Mouse (Mus musculus) megakaryocyte progenitor cell, adult 5-6 weeks (primary cell): ENCODE results near the gene Atxn7l1. TPM values are rescaled to one million over a fixed set of nuclear protein-coding genes. Genes with fewer than 3 reads are reported as not detected.

ENCODE experiments used
- ATAC-seq: replicated peaks from 2 replicates; pipeline ENCODE4 v1.8.0; 2016; ENCODE audit warnings: mild to moderate bottlenecking, moderate TSS enrichment, inconsistent platforms; ENCODE audit not compliant: poor library complexity
- total RNA-seq, 2 experiments: library from RNA; stranded (forward) in 1 of 2; stranded (reverse) in 1 of 2; fragments of 157-497, 149-512 nt in 1 of 2; fragments of 200-1000 nt in 1 of 2; gene quantifications; 2 replicates each; pipeline versions ENCODE4 v1.2.3 to v1.2.4; 2015 to 2017

Atxn7l1 gene
- total RNA-seq (2015) (71.1 and 96.1 TPM in 2 replicates), total RNA-seq (2017) (33.1 and 37.4 TPM in 2 replicates)

DNA sequence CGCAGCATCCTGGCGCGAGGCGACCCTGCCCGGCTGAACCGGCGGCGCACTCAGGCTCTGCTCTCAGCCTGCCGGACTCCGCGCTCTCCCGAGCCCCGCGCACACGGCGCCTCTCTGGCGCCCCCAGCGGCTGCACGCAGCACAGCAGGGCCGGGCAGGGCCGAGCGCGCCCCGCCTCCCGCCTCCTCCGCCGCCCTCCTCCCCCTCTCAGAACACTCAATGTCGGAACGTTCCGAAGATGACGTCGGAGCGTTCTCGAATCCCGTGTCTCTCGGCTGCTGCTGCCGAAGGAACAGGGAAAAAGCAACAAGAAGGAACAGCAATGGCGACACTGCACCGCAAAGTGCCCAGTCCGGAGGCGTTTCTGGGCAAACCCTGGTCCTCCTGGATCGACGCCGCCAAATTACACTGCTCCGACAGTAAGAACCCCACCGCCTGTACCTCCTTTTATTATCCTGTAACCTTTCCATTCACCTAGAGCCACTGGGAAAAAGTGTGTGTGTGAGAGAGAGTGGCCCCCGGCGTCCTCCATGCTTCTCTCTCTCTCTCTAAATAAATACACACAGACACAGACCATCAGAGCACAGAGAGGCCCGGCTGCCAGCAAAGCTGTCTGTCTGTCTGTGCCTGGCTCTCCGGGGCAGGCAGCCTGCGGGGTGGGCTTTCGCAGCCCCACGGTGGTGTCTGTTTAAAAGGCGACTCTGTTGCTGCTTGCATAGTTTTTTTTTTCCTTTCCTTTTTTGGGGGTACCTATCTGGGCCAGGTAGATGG lies at the start of gene Atxn7l1:
TSS of gene Atxn7l1 (plus strand) at position 197 of the 771 bp plus-strand sequence.
- ATAC-seq = peak; percentile 99

DNA sequence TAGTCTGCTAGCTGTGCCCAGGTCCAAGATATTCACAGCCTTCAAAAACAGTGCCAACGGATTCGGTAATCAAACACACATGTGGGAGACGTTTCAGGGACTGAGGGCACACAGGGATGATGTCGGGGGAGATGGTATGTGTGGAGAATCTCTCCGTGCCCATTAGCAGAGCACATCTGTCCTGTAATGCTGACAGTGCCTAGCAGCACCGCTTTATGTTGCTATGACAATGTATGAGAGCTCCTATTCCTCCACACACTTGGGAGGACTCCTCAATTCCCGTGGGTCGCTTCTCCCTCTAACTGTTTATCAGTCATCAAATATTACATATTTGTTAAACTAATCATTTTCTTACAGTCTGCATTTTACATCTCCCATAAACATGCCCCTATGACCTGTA lies 45.9 kb upstream of the Atxn7l1 start:
- no peak for ATAC-seq

DNA sequence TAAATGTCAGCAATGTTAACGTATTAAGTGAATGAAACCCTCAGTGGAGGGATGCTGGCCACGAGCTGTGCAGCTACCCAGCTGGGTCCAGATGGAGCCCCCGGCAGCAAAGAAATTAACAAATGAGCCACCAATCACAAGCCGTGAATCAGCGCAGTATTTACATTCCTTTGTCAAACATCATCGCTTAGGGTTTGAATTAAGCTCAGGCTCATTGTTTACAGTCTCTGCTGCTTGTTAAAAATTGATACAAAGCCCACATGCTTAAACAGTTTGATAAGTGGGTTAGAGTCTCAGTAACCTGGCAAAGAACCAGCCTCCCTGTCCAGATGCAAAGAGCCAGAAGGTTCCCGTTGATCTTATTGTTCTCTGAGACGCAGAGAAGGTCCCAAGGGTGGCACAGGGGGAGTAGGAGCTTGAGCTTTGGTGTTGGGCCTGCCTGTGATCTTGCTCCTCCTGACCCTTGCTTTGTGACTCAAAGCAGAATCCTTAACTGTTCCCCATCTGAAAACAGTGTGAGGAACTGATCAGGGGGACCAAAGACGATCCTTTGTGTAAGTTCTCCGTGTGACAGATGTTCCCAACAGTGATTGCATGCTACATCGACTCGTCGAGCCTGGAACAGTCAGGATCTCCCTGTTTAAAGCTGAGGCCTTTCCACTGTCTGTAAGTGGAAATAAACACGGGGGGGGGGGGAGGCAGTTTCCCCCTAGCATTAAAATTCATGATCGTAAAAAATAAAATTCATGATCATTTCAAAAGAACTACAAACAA lies 45.0 kb upstream of the Atxn7l1 start:
- ATAC-seq = no peak

DNA sequence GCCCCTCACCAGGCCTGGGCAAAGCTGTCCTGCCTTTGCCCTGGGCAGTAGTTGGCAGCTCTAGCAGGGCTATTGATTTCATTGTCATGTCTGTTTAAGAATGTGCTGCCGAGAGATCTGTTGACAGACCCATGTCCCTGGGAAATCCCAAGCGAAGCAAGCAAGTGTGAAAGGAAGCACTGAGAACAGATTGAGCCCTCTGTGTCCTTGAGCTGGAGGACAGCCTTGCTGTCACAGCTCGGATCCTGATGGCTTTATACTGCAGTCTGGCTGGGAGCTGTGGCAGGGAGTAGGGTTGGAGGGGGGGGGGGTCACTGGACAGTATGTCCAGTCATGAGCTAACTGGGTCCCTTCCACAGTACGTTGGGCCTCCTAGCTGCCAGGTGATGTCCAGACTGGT lies 41.8 kb upstream of the Atxn7l1 start:
- ATAC-seq = no peak

DNA sequence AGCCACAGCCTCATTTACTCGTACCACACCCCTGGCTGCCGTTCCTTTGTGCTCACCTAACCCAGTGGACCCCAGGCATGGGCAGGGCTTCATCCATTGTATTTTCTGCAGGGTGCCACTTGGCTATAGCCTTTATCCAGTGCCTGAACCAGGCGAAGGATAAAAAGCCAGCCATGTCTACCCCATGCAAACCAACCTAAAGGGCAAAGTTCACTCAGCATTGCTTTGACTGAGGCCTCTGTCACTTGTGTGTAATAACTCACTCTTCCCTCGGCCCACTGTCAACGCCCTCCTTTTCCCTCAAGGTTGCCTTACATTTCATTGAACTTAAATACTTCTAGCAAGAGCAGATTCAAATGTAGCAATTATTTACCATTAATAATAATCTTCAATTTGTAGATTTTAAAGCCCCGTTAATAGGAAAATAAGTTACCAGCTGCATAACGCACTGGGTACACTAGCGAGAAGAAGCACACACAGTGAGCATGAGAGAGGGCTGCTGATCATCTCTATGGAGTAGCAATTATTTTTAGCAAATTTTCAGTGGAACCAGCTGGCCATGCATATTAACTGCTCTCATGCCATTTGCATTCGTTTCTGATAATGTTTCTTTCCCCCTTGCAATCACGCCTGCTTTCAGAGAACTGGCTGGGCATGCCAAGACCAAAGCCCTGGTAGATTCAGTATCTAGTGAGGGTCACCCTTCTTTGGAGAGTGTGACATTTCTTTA lies 40.9 kb upstream of the Atxn7l1 start:
- no peak for ATAC-seq

DNA sequence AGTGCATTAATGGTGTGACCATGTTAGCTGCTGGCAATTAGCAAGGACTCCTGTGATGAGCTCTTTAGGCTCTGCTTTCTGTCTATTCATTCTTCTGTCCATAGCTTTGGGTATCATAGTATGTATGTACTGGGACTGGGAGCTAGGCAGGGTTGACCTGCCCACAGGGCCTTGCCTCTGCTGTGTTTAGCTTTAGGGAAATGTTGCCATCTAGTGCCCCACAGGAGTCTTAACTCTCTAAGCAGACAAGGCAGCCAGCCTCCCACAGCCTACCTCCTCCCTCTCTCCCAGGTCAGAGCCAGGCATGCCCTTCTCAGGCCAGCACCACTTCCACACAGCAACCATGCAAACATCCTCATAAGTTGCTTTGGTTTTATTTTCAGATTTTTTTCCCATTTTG lies 38.0 kb upstream of the Atxn7l1 start:
- ATAC-seq = peak; percentile 85

DNA sequence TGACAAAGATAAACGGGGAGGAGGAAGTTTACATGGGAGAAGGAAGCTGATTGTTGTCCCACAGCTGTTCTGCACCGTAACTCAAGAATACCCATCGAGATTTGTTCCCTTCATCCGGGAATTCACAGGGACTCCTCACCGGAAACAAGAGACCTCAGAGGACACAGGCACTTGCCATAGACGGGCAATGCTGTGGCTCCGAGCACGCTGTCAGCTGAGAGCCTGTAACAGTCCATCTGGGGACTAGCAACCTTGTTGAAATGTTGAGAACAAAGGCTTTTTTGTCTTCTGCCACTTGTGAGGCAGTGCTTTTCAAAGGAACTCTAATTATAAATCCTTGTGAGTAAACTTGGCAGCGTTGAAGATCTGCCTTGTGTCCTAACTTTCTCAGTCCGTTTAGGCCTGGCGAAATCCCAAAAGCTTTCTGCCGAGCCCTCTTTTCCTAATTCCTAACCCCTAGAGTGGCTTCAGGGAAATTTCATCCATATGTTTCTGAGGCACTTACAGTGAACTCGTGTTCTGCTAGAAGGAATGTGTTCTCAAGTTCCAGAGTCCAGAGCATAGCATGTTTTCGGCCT lies 36.5 kb upstream of the Atxn7l1 start:
- peak; percentile 46 for ATAC-seq

DNA sequence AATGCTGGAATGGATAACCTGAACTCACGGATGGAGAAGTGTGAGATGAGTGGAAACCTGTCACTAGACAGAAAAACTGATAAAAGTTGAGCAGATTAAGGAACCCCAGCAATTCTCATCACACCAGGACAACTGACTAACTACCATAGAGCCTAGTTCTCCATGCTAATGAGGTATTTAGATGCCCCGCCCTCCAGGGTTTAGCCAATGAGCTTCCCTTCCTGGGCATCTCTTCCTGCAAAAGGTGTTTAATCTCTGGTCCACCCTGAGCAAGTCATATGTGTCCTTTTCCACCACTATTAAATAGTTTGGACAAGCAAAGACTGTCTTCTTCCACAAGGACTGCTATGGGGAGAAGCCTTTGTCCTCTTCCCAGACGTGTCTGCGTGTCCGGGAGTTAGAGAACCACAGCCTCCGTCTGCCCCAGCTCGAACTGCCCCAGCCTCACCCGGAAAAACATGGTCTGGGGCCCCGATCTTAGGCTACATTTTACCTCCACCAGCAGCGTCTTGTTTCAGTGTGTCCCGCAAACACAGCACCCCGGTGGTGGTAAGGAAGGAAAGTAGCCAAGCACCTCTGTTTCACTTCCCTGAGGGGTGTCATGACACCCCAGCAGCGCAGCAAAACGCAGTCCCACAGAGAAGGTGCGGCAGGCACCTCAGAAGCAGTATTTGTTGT lies 28.7 kb upstream of the Atxn7l1 start:
- ATAC-seq = peak; percentile 20; the same call in 1 of the 2 replicates

DNA sequence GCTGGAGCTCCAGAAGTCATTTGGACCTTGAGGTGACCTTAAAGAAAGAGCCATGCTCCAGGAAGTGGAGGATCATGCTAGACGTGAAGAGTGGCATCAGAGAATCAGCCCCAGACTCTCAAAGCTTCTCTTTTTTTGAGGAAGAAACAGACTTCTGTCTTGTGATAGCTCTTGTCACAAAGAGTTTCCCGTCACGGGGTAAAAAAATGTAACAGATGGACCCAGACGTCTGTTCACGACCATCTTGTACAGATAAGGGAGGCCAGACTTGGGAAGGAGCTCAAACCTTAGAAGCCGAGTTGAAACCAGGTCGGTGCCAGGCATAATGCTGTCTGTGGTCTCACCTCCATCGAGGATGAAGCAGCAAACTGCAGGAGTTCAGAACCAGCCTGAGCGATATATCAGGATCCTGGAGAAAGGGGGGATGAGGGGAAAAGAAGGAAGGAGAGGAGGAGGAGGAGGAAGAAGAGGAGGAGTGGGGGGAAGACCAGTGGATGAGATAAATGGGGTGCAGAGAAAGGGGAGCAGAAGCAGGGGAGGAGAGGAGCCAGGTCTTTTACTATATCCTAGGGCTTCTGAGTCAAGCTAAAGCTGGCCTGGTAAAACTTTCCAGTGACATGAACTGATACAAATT lies 21.8 kb upstream of the Atxn7l1 start:
- peak; percentile 40; the same call in 1 of the 2 replicates for ATAC-seq

DNA sequence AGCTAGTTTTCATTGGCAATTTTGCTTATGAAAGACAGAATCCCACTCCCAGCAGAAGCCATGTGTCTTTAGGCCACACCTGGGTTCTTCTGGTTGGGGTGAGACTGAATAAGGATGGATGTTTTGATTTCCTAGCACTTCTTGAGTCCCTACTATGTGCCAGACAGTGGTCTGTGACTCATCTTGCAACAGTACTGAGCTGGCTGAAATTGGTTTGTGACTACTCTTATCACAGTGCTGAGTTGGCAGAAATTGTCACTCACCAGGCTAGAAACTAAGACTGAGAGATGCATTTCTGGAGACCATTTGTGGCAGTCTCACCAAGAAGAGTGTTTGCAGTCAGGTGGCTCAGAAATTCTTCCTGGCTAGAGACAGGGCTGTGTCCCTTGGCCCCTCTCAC lies 21.2 kb upstream of the Atxn7l1 start:
- ATAC-seq = no peak

DNA sequence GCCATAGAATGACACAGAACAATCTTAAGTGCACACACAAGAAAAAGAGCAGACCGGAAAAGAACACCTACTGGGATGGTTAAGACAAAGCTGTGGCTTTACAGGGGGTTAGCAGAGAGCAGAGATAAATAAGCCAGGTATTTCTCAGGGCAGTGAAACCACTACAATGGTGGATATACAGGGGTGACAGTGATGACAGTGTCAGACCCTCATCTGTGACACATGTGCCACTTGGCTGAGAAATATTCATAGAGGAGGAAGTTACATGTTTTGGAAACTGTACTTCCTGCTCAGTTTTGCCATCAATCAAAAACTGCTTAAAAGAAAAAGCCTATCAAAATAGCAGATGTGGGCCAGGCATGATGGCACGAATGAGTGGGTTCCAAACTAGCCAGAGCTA lies 19.4 kb upstream of the Atxn7l1 start:
- ATAC-seq = no peak

DNA sequence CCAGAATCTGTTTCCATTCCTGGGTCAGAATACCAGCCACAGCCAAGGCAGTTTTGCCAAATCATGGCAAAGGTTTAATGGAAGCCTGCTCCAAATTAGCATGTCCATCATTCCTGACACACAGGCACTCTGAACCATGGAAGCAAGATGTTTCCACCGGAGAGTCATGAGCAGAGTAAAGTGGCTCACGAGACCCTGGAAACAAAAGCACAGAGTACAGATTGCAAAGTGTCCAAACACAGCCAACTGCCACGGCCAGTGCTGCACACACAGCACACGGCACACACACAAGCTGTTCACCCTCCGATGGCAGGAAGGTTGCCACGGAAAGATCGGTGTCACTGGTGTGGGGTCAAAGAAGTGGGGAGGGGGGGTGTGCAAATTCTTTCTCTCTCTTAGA lies 18.8 kb upstream of the Atxn7l1 start:
- ATAC-seq = no peak

DNA sequence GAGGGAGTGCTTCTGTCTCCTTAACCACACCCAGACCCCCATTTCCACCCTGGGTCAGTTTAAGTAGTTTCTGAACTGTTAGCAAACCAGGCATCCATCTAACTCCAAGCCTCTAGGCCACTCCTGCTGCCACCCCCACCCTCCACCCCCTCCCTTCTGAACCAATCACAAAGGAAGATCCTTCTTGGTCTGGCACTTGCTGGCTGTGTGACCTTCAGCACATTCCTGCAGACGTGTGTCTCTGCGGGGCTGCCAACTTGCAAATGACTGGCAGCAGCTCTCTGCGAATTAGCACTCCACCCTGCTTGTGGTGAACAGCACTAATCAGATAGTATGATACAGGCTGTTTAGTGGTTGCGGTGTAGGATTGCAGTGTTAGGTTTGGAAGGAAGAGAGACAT lies 18.1 kb upstream of the Atxn7l1 start:
- ATAC-seq = peak; percentile 78

DNA sequence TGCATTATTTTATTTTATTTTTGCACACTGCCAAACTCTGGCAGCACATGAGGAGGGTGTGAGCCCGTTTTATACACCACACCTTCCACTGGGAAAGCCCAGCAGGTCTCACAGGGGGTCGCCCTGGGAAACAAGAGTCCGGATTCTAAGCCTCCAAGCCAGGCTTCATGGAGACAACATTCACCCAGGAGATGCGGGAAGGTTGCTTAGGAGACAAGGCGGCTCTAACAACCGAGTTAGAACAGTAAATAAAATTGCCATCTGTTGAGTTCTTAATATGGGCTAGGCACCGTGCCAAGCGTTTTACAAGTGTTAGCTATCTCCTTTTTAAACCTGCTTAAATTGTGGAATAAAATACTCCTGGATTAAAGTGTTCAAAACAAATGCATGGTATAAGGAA lies 17.1 kb upstream of the Atxn7l1 start:
- ATAC-seq = no peak

DNA sequence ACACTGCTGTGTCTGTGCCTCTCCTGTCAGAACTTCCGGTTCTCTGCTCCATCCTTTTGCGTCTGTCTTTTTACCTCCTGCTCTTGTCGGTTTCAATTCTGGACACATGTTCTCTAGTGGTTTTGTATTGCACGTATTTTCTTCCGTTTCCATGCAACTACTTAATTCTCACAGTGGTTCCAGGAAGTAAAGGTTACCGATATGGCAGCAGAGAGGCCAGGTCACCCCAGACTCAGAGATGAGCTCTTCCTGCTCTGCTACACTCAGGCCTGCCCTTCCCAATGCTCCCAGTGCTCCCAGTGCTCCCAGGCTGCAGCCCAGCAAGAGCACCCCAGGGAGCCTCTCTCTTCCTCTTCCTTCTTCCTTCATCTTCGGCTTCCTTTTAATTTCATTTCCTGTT lies 15.7 kb upstream of the Atxn7l1 start:
- peak; percentile 59 for ATAC-seq

DNA sequence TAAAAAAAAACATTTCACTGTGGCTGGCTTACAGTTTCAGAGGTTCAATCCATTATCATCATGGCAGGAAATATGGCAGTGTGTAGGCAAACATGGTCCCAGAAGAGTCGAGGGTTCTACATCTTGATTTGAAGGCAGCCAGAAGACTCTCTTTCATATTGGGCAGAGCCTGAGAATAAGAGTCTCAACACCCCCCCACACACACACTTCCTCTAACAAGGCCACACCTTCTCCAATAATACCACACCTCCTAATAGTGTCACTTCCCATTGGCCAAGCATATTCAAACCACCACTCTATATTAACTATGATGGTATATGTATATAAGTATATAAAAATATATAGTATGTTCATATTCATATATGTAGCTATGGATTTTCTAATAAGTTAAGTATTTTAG lies 9.6 kb upstream of the Atxn7l1 start:
- ATAC-seq = peak; percentile 61

DNA sequence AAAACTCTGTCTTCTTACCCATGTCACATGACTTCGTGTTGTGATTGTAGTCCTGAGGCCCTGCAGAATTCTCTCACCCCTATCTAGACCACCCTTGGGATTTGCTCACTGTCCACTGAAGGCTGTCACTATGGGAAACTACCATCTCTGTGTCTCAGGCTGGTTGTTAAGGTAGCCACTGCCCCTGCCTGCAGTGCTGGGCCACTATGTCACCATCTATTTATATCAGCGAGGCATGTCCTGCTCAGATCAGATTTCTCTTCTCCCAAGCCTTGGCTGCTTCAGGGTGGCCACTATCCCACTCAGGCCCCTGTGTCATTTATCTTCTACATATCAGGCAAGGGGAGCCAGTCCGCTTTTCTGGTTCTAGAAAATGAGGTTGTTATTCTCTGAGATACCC lies 8.4 kb upstream of the Atxn7l1 start:
- ATAC-seq = no peak

DNA sequence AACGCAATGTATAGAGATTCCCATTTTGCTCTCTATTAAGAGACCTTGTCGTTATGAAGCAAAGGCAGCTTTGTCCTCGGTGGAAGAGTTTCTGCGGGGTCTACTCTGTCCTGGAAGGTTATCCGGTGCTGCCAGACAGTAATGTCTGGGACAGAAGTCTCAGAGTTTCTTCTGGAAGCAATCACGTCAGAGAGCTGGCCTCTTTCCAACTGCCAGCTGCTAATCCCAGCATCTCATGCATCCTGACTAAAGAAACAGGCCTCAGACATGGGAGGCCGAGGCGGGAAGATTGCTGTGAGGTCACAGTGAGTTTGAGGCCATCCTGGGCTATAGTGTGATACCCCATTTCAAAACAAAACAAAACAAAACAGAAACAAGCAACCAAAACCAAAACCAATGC lies 3.0 kb upstream of the Atxn7l1 start:
- no peak for ATAC-seq

DNA sequence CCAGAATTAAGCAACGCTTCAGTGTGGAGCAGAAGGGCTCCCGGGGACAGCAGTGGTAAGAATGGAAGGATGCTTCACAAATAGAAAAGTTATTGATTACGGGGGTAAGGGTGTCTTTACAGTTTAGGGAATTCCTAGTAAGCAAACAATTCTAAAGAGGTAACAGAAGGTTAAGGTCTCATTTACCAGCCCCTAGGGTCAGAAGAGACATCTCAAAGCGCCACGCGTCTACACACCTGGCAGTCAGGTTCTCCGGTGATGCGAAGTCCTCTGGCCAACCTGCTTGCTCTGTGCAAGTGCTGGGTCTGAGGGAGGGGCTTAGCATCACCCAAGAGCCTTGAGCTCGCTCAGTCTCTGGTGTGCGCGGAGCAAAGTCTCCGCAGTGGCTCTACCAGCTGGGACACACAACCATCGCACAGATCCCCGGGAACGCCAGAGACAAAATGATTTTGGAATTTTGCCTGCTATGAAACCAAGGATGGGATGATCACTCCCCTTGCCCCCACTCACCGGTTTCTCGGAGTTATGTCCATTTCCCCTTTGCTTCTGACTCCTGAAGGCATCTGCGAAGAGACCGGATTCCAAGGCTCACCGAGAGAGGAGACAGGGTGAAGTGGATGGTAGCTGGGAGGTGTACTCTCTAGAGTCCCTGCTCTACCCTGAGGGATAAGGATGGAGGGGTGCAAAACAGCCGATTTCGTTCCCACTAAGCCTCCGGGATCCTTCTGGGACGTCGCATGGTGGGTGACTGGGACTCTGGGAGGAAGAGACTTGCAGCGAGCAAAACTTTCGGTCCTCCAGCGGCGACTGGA lies 665 bp upstream of the Atxn7l1 start:
- 0 out of 2 replicates have a peak, but pooled peaks have one; percentile 1 for ATAC-seq
